Mouse (Mus musculus): ENCODE measurements around the gene Cyp2d22.

DNA sequence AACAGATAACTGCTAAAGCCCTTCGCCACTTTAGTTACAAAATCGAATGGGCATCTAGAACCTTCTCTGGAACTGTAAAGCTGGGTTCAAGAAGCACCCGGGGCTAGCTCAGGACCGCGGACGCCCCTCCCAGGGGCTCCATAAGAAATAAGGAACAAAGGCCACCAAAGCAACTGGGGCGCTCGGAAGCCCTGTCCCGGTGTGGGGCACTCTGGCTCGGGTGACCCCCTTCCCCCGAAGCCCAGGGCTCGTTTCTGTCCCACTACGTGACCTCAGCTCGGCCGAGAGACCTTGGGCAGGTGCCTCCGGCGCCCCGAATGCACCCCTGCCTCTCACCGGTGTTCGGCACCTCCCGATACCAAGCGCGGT, 26.3 kb downstream of the Cyp2d22 start:
- no peak for TF ChIP-seq POLR2A (IDR thresholded peaks at IDR 0.05; ENCODE audit: borderline replicate concordance, control insufficient read depth, low read depth, low read length)
- TF ChIP-seq CTCF (IDR thresholded peaks at IDR 0.05; ENCODE audit: control insufficient read depth, insufficient read depth, low read length) = no peak

Measured in bone marrow, adult 2 months (tissue).